Mouse (Mus musculus) liver, postnatal 0 days (tissue): ENCODE measurements around the gene Upf2.

Experiments
- CTCF ChIP-seq: sonication (generic); IDR thresholded peaks from 2 replicates; pipeline ENCODE4 v1.5.1; 2016; ENCODE audit warnings: antibody characterized with exemption, low read depth
- EP300 ChIP-seq: IDR thresholded peaks from 2 replicates; pipeline ENCODE4 v1.6.1; 2016; ENCODE audit warnings: antibody characterized with exemption, low read depth, mild to moderate bottlenecking

- no peak for TF ChIP-seq CTCF
- TF ChIP-seq EP300, result no peak
Measured at GRCm38 (mm10) chr2:5957705-5958104, 6.4 kb downstream of the Upf2 start.
